Mouse (Mus musculus) C2C12 (cell line): ENCODE data around the gene Rapgefl1. TPM values are rescaled to one million over a fixed set of nuclear protein-coding genes. Genes with fewer than 3 reads are reported as not detected.

Experiments
- H3K27me3 ChIP-seq: one replicate; pipeline ENCODE4 v1.6.1; 2011; ENCODE audit not compliant: control insufficient read depth, insufficient read depth, insufficient read length
- H3K36me3 ChIP-seq: one replicate; pipeline ENCODE4 v1.6.1; 2011; ENCODE audit not compliant: control insufficient read depth, insufficient read depth
- H3K4me3 ChIP-seq: one replicate; pipeline ENCODE4 v1.5.1; 2011; ENCODE audit warnings: mild to moderate bottlenecking, control low read depth; ENCODE audit not compliant: poor library complexity, insufficient read depth, severe bottlenecking
- H3K79me2 ChIP-seq: one replicate; pipeline ENCODE4 v1.6.1; 2011; ENCODE audit not compliant: control insufficient read depth, insufficient read depth
- H3K79me3 ChIP-seq: one replicate; pipeline ENCODE4 v1.6.1; 2011; ENCODE audit warnings: low read depth, control low read depth
- H3ac ChIP-seq: one replicate; pipeline ENCODE3; 2011; ENCODE audit warnings: low read depth; ENCODE audit not compliant: control insufficient read depth, insufficient read length
- CEBPB ChIP-seq: IDR thresholded peaks from one replicate; pipeline ENCODE4 v1.6.1; 2011; ENCODE audit warnings: low read depth, mild to moderate bottlenecking, control low read depth, moderate library complexity
- CTCF ChIP-seq: IDR thresholded peaks from one replicate; pipeline ENCODE4 v1.5.1; 2011; ENCODE audit not compliant: control insufficient read depth, insufficient read depth, insufficient read length
- FOSL1 ChIP-seq: IDR thresholded peaks from one replicate; pipeline ENCODE4 v1.8.0; 2011; ENCODE audit warnings: mild to moderate bottlenecking, low read length; ENCODE audit not compliant: poor library complexity, insufficient read depth, severe bottlenecking
- MAX ChIP-seq: IDR thresholded peaks from one replicate; pipeline ENCODE4 v1.6.1; 2011; ENCODE audit warnings: mild to moderate bottlenecking, control low read depth
- MYOD1 ChIP-seq: IDR thresholded peaks from one replicate; pipeline ENCODE4 v1.6.1; 2011; ENCODE audit warnings: low read depth; ENCODE audit not compliant: control insufficient read depth, insufficient read length
- MYOG ChIP-seq: IDR thresholded peaks from one replicate; pipeline ENCODE4 v1.6.1; 2011; ENCODE audit not compliant: control insufficient read depth, insufficient read length; ENCODE audit errors: extremely low read depth
- USF1 ChIP-seq: IDR thresholded peaks from one replicate; pipeline ENCODE4 v1.6.1; 2011; ENCODE audit warnings: low read depth, mild to moderate bottlenecking, control low read depth, moderate library complexity
- polyA plus RNA-seq: library from polyadenylated mRNA; unstranded; fragments of >200 nt; fragmentation: generic; extraction: Trizol; gene quantifications from one replicate; pipeline ENCODE4 v1.2.1, GENCODE M21; 2012; ENCODE audit warnings: missing spikeins

Rapgefl1 gene
- polyA plus RNA-seq, 1 experiment: 0.66 TPM

GRCm38 (mm10) chr11:98889077-98889476 lies 52.5 kb downstream of the Rapgefl1 start:
- peaks cover 76% of the 10 kb centered on the region for H3K36me3 ChIP-seq
- no peaks in the 10 kb centered on the region for H3K27me3 ChIP-seq
- no peak overlapping the region for H3K4me3 ChIP-seq
- H3K79me3 ChIP-seq: no peaks in the 10 kb centered on the region
- TF ChIP-seq MAX: no peak
- no peak for TF ChIP-seq CEBPB
- TF ChIP-seq CTCF: no peak
- no peak for TF ChIP-seq USF1
- TF ChIP-seq MYOG: no peak
- no peak overlapping the region for H3ac ChIP-seq
- H3K79me2 ChIP-seq: peaks cover 5% of the 10 kb centered on the region

GRCm38 (mm10) chr11:98889977-98890376 lies 53.4 kb downstream of the Rapgefl1 start:
- Histone ChIP-seq H3ac (no peak overlapping the region), H3K79me2 (no peaks in the 10 kb centered on the region), H3K27me3 (no peaks in the 10 kb centered on the region), H3K36me3 (peaks cover 81% of the 10 kb centered on the region), H3K79me3 (no peaks in the 10 kb centered on the region), H3K4me3 (no peak overlapping the region)
- no peak for TF ChIP-seq CTCF
- no peak for TF ChIP-seq USF1
- TF ChIP-seq CEBPB: no peak
- no peak for TF ChIP-seq MAX
- no peak for TF ChIP-seq FOSL1
- no peak for TF ChIP-seq MYOD1
- no peak for TF ChIP-seq MYOG

GRCm38 (mm10) chr11:98892426-98892825 lies 55.8 kb downstream of the Rapgefl1 start:
- H3ac ChIP-seq: no peak overlapping the region
- H3K27me3 ChIP-seq: no peaks in the 10 kb centered on the region
- H3K79me2 ChIP-seq: no peaks in the 10 kb centered on the region
- H3K79me3 ChIP-seq: no peaks in the 10 kb centered on the region
- no peak overlapping the region for H3K4me3 ChIP-seq
- TF ChIP-seq CEBPB (no peak), FOSL1 (no peak), USF1 (no peak), MYOD1 (no peak), MYOG (no peak), MAX (no peak), CTCF (no peak)
- H3K36me3 ChIP-seq: peaks cover 77% of the 10 kb centered on the region

GRCm38 (mm10) chr11:98900529-98901125 lies 64.0 kb downstream of the Rapgefl1 start:
- TF ChIP-seq MYOD1 (no peak), MAX (no peak), CEBPB (no peak), USF1 (no peak), FOSL1 (no peak), MYOG (no peak), CTCF (no peak)
- no peaks in the 10 kb centered on the region for H3K27me3 ChIP-seq
- H3ac ChIP-seq: no peak overlapping the region
- H3K79me3 ChIP-seq: no peaks in the 10 kb centered on the region
- H3K4me3 ChIP-seq: no peak overlapping the region
- H3K36me3 ChIP-seq: peaks cover 66% of the 10 kb centered on the region
- no peaks in the 10 kb centered on the region for H3K79me2 ChIP-seq

GRCm38 (mm10) chr11:98902621-98903245 lies 66.1 kb downstream of the Rapgefl1 start:
- H3K79me2 ChIP-seq: no peaks in the 10 kb centered on the region
- no peak overlapping the region for H3K4me3 ChIP-seq
- no peaks in the 10 kb centered on the region for H3K27me3 ChIP-seq
- TF ChIP-seq MYOD1 (no peak), FOSL1 (no peak), USF1 (no peak), MYOG (no peak), MAX (no peak), CTCF (no peak), CEBPB (no peak)
- no peak overlapping the region for H3ac ChIP-seq
- no peaks in the 10 kb centered on the region for H3K79me3 ChIP-seq
- H3K36me3 ChIP-seq: peaks cover 55% of the 10 kb centered on the region

Other genes starting within 250 kb of the Rapgefl1 start
- gene Ormdl3, start 249.4 kb upstream of the Rapgefl1 start, polyA plus RNA-seq: 25.0 TPM
- not detected for gene Lrrc3c, start 238.5 kb upstream of the Rapgefl1 start, polyA plus RNA-seq
- 0.34 TPM for gene Gm12355, start 211.1 kb upstream of the Rapgefl1 start, polyA plus RNA-seq
- not detected for gene Gsdma3, start 210.4 kb upstream of the Rapgefl1 start, polyA plus RNA-seq
- not detected for gene Gsdma2, start 190.0 kb upstream of the Rapgefl1 start, polyA plus RNA-seq
- not detected for gene Gsdma, start 172.4 kb upstream of the Rapgefl1 start, polyA plus RNA-seq
- gene Psmd3, start 154.2 kb upstream of the Rapgefl1 start, polyA plus RNA-seq: 244 TPM
- gene Csf3, start 135.5 kb upstream of the Rapgefl1 start, polyA plus RNA-seq: not detected
- 33.1 TPM for gene Med24, start 107.3 kb upstream of the Rapgefl1 start, polyA plus RNA-seq
- gene Thra, start 96.1 kb upstream of the Rapgefl1 start, polyA plus RNA-seq: 28.1 TPM
- 22.3 TPM for gene Nr1d1, start 61.5 kb upstream of the Rapgefl1 start, polyA plus RNA-seq
- 40.5 TPM for gene Msl1, start 41.3 kb upstream of the Rapgefl1 start, polyA plus RNA-seq
- gene Casc3, start 31.9 kb upstream of the Rapgefl1 start, polyA plus RNA-seq: 24.4 TPM
- 4.5 TPM for gene Wipf2, start 26.9 kb downstream of the Rapgefl1 start, polyA plus RNA-seq
- gene Cdc6, start 71.0 kb downstream of the Rapgefl1 start, polyA plus RNA-seq: 24.1 TPM
- gene Rara, start 91.0 kb downstream of the Rapgefl1 start, polyA plus RNA-seq: 31.9 TPM
- gene Gjd3, start 146.2 kb downstream of the Rapgefl1 start, polyA plus RNA-seq: not detected
- gene Top2a, start 187.4 kb downstream of the Rapgefl1 start, polyA plus RNA-seq: 83.8 TPM
- gene Igfbp4, start 204.5 kb downstream of the Rapgefl1 start, polyA plus RNA-seq: 38.5 TPM